Mouse (Mus musculus) T-helper 17 cell (primary cell): ENCODE measurements around the gene Isca1.
"Not testable (repeated sequence)": the region's sequence is repeated elsewhere in the genome, so short reads cannot be mapped to it uniquely, and the experiment has no call there.

Experiments used
- in situ Hi-C, 2 experiments: fragments of 300-600 bp; cut with MboI, MseI; formaldehyde crosslinking; loops; 1 replicate in 1 of 2; 2 replicates in 1 of 2; pipeline ENCODE4 v1.15.1; 2025; ENCODE audit warnings: high pct_unique_total_duplicates in 2 of 2

Gene Isca1

DNA sequence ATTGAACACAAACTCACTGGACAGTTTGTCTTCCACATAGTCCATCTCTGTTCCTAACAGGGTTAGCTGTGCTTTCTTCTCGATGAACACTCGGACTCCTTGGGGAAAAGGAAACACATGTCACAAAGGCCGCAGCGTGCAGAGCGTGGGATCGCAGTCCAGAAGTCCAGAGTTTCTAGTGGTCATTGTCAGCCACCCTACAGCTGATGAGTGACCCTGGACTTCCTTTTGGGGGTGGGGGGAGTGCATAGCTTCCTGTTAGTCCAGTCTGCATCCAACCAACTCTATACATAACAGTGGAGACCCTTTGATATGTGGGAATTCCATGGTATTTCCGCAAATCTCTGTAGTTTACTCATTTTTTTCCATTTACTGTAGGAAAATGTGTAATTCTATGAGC, 12.7 kb downstream of the Isca1 start:
- in situ Hi-C loops = loop anchor here in 1 of 2 experiments (10.0 to 25.0 kb wide), 2 partner anchors 708 to 1370 kb away; partner anchors contain the start of gene 2210016F16Rik

DNA sequence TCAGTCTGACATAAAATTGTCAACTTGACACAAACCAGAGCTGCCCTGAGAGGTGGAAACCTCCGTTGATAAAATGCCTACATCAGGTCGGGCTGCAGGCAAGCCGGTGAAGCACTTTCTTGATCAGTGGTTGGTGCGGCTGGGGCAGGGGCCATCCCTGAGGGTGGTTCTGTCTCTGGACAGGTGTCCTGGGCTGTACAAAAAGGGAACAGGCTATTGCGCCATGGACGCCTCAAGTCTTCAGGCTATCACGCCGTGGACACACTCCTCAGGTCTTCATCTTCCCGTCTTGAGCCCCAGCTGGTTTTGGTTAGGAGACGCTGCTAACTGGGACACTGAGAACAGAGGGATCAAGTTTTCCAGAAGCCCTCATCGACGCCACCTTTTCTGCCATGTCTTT, 19.3 kb downstream of the Isca1 start:
- in situ Hi-C loops = loop anchor here in 1 of 2 experiments (10.0 to 25.0 kb wide), 2 partner anchors 714 to 1363 kb away; partner anchors contain the start of gene 2210016F16Rik

DNA sequence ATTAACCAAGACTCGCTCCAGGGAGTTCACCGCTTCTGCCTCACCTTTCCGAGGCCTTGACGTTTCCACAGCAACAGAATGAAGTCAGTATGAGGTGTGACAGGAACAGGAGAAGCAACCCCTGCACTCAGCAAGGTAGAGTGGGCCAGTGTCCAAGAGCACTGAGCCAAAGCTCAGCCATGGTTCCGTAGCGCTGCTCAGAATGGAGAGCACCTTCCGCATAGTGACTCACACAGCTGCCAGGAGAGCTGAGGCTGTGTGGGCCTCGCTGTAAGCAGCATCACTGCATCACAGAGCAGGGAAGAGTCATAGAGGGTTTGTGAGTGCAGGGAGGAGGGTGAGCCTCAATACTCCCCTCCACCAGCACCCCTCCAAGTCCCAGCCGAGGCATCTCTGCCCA, 22.9 kb downstream of the Isca1 start, which contains the start of gene 1700014D04Rik:
TSS of gene 1700014D04Rik (minus strand) at position 42 of the 400 bp plus-strand sequence.
- in situ Hi-C loops = no loop called here

- in situ Hi-C loops = no loop called here
Measured at GRCm38 (mm10) chr13:59746164-59746563, 23.4 kb downstream of the Isca1 start.

- in situ Hi-C loops = no loop called here
Measured at GRCm38 (mm10) chr13:59745462-59745861, 24.1 kb downstream of the Isca1 start.

- in situ Hi-C loops = no loop called here
Measured at GRCm38 (mm10) chr13:59741697-59742096, 27.9 kb downstream of the Isca1 start.

DNA sequence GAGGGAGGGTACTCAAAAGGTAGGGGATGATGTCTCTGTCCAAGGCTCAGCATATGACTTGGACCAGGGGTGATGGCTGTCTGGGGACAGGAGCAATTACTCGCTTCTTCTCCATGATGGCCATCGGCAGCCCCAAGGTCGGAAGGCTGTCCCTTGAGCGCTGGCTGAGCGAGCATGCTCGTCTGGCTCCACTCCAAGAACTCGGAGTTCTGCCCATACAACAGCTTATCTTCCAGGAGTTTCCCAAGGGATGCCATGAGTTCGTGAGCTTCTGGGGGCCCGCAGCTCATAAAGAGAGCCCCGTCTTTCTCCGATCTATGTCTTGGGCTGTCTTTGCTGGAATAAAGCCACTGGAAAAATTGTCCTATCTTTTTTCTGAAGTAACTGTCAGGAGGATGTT, 28.5 kb downstream of the Isca1 start:
- in situ Hi-C loops = no loop called here

- in situ Hi-C loops = no loop called here
Measured at GRCm38 (mm10) chr13:59739397-59739796, 30.2 kb downstream of the Isca1 start.

DNA sequence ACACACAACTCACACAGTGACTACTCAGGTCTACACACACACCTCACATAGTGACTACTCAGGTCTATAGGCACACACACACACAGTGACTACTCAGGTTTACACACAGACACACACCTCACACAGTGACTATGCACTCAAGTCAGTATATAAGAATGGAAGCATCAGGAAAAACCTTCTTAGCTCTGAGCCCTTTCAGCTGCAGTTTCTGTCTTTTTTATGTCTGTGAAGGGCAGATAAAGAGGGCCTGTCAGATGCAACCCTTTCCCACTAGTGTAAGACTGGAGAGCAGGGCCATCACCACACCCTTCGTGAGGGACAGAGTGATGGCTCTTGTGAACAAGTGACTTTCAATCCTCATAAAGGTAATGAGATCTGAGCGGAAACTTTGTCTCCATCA, 31.2 kb downstream of the Isca1 start:
- in situ Hi-C loops = no loop called here

DNA sequence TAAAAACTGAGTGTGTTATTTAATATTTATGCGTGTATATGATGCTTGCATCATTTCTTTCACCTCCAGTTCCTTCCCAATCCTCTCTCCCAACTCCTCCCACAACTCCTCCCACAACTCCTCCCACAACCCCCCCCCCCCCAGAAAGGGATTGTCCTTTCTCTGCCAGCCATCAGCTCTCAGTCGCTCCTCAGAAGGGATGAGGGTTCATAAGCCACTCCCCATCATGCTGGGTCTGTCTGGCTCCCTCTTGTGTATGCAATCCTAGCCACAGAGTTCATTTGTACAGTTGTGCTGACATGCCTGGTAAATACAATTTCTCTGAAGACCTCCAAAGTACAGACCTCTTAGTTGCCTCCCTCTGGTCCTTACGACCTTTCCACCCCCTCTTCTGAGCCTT, 34.4 kb downstream of the Isca1 start:
- in situ Hi-C loops = no loop called here

GRCm38 (mm10) chr13:59734347-59734746, 35.3 kb downstream of the Isca1 start:
- in situ Hi-C loops = loop anchor here in 1 of 2 experiments (5.0 kb wide), 1 partner anchor 1092 kb away; no protein-coding TSS in a partner anchor

DNA sequence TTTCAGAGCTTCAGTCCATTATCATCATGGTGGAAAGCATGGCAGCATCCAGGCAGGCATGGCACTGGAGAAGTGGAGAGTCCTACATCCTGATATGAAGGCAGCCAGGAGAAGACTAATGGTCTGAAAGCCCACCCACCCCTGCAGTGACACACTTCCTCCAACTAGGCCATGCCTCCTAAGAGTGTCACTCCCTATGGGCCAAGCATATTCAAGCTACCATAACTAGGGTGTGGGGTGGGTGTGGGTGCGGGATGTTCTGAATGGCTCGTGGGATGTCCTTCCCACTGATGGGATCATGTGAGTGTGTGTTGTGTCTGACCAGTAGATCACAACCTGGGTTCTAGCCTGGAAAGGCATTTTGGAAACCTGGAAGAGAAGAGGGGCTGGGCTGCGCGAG, 35.7 kb downstream of the Isca1 start:
- in situ Hi-C loops = loop anchor here in 1 of 2 experiments (5.0 kb wide), 1 partner anchor 1092 kb away; no protein-coding TSS in a partner anchor

- in situ Hi-C loops = loop anchor here in 1 of 2 experiments (5.0 kb wide), 1 partner anchor 1089 kb away; no protein-coding TSS in a partner anchor
Measured at GRCm38 (mm10) chr13:59731652-59732051, 38.0 kb downstream of the Isca1 start, which contains the start of gene Spata31d1d. TSS of gene Spata31d1d (minus strand) at chr13:59731752.

DNA sequence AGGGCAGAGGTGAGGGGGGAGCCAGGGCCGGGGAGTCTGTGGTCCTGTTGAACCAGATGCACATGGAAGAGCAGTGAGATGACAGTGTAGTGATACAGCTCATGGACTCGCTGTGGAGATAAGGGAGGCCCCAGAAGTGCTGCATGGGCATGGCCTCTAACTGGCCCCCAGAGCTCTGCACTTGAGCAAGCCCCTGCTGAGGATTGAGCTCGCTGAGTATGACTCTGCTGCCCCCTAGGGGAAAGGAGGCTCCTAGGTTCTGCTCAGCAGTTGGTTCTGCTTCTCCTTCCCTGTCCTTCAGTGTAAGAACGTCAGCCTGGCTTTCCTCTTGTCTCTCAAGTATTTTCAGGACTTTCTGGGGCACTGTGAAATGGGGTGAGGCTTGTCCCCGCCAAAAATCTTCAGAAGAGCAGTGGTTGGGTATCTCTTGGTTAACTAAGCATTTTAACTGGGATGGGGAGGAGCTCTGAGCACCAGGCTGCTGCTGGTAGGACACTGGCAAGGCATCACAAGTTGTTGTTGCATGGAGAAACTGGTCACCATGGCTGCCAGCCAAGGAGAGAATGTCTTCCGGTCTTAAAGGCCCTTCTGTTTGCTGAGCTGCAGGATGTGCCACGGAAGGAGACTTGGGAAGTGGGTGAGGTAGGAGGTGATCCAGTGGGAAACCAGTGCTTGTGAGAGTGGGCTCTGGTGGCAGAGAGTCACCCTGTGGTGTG, 41.1 kb downstream of the Isca1 start:
- in situ Hi-C loops = loop anchor here in 1 of 2 experiments (5.0 kb wide), 1 partner anchor 86 kb away; no protein-coding TSS in a partner anchor

DNA sequence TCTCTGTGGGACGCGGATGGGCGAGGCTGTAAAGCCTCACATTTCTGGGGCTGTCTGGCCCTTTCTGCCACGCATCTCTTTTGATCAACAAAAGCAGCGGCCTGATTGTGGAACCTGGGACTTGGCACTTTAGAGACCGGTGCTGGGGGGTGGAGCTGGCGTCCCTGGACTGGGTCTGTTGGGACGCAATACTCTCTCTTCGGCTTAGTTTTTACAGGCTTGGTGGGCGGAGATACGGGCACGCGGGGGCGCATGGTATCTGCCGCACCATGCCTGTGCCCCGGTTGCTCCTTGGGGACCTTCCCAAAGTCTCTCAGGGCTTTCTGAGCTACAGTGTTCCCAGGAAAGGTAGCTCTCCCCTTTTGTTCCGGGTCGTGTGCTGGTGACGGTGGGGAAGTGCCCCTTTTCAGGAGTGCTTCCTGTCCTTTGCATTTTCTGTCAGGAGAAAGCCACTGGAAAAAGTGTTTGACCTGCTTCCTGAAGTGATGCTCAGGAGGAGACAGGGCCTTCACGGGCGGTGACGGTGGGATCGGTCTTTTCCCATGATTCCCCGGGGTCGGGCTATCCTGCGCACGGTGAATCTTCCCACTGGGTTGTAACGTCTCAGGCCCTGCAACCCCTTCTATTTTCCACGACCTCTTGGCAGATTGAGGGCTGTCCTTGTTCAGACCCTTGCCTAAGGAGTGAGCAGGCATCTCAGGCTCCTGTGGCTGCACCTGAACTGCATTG, 43.3 kb downstream of the Isca1 start:
- in situ Hi-C loops = loop anchor here in 1 of 2 experiments (5.0 kb wide), 1 partner anchor 84 kb away; no protein-coding TSS in a partner anchor

- in situ Hi-C loops = not testable (repeated sequence)
Measured at GRCm38 (mm10) chr13:59722089-59722488, 47.5 kb downstream of the Isca1 start.

DNA sequence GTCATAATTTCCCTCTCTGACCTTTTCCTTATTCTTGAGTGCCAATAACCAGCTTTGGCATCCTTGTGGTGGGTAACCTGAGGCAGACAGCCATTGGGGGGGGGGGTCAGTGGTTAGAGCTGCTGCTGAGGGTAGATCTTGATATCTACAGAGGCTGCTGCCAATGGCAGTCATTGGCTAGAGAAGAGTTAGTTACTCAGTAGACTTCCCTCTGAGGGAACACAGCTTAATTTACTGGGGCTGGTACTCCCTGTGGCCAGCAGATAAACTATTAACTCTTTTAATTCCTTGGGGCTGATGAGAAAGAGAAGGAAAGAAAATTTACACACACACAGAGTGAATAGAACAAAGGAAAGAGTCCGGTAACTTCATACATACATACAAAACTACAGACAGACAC, 50.1 kb downstream of the Isca1 start:
- in situ Hi-C loops = no loop called here

GRCm38 (mm10) chr13:59718857-59719440, 50.7 kb downstream of the Isca1 start:
- in situ Hi-C loops = not testable (repeated sequence)

- in situ Hi-C loops = no loop called here
Measured at GRCm38 (mm10) chr13:59713710-59714109, 55.9 kb downstream of the Isca1 start.

GRCm38 (mm10) chr13:59711984-59712383, 57.6 kb downstream of the Isca1 start, which contains the start of gene Spata31d1b:
TSS of gene Spata31d1b (plus strand) at chr13:59712284.
- in situ Hi-C loops = not testable (repeated sequence)

GRCm38 (mm10) chr13:59710230-59710629, 59.4 kb downstream of the Isca1 start, which contains the start of gene Spata31d1a:
TSS of gene Spata31d1a (minus strand) at chr13:59710330.
- in situ Hi-C loops = no loop called here
